Mouse (Mus musculus) frontal cortex, postnatal 36 days (tissue): ENCODE data around the gene Il3.
"Not testable (repeated sequence)": the region's sequence is repeated elsewhere in the genome, so short reads cannot be mapped to it uniquely, and the experiment has no call there.

Experiments
- DNase-seq, 2 experiments: peaks; one replicate each; pipeline ENCODE4 v3.0.0; 2022; ENCODE audit warnings: low spot score in 2 of 2

The Il3 gene

GRCm38 (mm10) chr11:54267177-54267576 is at the start of gene Il3:
Gene Il3, minus strand, starts transcription at chr11:54267277.
- DNase-seq = no peak

- DNase-seq = no peak
Observed at GRCm38 (mm10) chr11:54315336-54315735, 48.3 kb upstream of the Il3 start.

GRCm38 (mm10) chr11:54314740-54315139 is 47.7 kb upstream of the Il3 start:
- DNase-seq = no peak

- DNase-seq = no peak
Observed at GRCm38 (mm10) chr11:54313391-54314360, 46.6 kb upstream of the Il3 start.

GRCm38 (mm10) chr11:54312603-54313002 is 45.5 kb upstream of the Il3 start:
- no peak for DNase-seq

- peak in 1 of 2 experiments; percentile 51 for DNase-seq
Observed at GRCm38 (mm10) chr11:54312021-54312420, 44.9 kb upstream of the Il3 start.

- no peak for DNase-seq
Observed at GRCm38 (mm10) chr11:54310588-54310987, 43.5 kb upstream of the Il3 start.

- peak; percentile 47 to 67 for DNase-seq
Observed at GRCm38 (mm10) chr11:54307139-54307816, 40.2 kb upstream of the Il3 start.

GRCm38 (mm10) chr11:54305331-54305730 is 38.3 kb upstream of the Il3 start:
- no peak for DNase-seq

- no peak for DNase-seq
Observed at GRCm38 (mm10) chr11:54304471-54304873, 37.4 kb upstream of the Il3 start.

- DNase-seq = peak; percentile 58 to 72
Observed at GRCm38 (mm10) chr11:54303728-54304470, 36.8 kb upstream of the Il3 start, which contains the start of gene Acsl6. Gene Acsl6, plus strand, starts transcription at chr11:54303798.

- DNase-seq = no peak
Observed at GRCm38 (mm10) chr11:54303076-54303727, 36.1 kb upstream of the Il3 start.

- DNase-seq = no peak
Observed at GRCm38 (mm10) chr11:54302606-54303005, 35.5 kb upstream of the Il3 start.

GRCm38 (mm10) chr11:54301994-54302393 is 34.9 kb upstream of the Il3 start:
- peak; percentile 41 to 73 for DNase-seq

- DNase-seq = no peak
Observed at GRCm38 (mm10) chr11:54298777-54299176, 31.7 kb upstream of the Il3 start.

GRCm38 (mm10) chr11:54297471-54297870 is 30.4 kb upstream of the Il3 start:
- not testable (repeated sequence) for DNase-seq

GRCm38 (mm10) chr11:54296734-54297133 is 29.7 kb upstream of the Il3 start:
- no peak for DNase-seq

GRCm38 (mm10) chr11:54295971-54296370 is 28.9 kb upstream of the Il3 start:
- DNase-seq = no peak

GRCm38 (mm10) chr11:54293980-54294807 is 27.1 kb upstream of the Il3 start:
- no peak for DNase-seq

- DNase-seq = no peak
Observed at GRCm38 (mm10) chr11:54292163-54292562, 25.1 kb upstream of the Il3 start.
